Mouse (Mus musculus) lung, embryonic 15.5 days (tissue): Measurements from ENCODE around the gene Ggn. TPM values are rescaled to one million over a fixed set of nuclear protein-coding genes. Genes with fewer than 3 reads are reported as not detected.
"Not testable (repeated sequence)": the region's sequence is repeated elsewhere in the genome, so short reads cannot be mapped to it uniquely, and the experiment has no call there.

Experiments
- ATAC-seq: fragments of 200-750 bp; cut with Nextera tagmentation; 2 replicates; pipeline ENCODE4 v1.8.0; 2017; ENCODE audit warnings: moderate number of reproducible peaks, borderline replicate concordance; ENCODE audit not compliant: low FRiP score, low TSS enrichment; ENCODE audit errors: extremely low read depth
- H3K27ac ChIP-seq: fragments of 300-500 bp; sonication (generic); 2 replicates; pipeline ENCODE4 v1.5.1; 2015; ENCODE audit warnings: moderate library complexity, mild to moderate bottlenecking, inconsistent platforms
- H3K27me3 ChIP-seq: fragments of 300-500 bp; sonication (generic); 2 replicates; pipeline ENCODE4 v1.6.1; 2015; ENCODE audit warnings: inconsistent platforms
- H3K36me3 ChIP-seq: fragments of 300-500 bp; sonication (generic); 2 replicates; pipeline ENCODE4 v1.6.1; 2015; ENCODE audit warnings: inconsistent platforms
- H3K4me1 ChIP-seq: fragments of 300-500 bp; sonication (generic); 2 replicates; pipeline ENCODE4 v1.6.1; 2015; ENCODE audit warnings: inconsistent platforms
- H3K4me2 ChIP-seq: fragments of 300-500 bp; sonication (generic); 2 replicates; pipeline ENCODE4 v1.6.1; 2015; ENCODE audit warnings: inconsistent platforms, mild to moderate bottlenecking, moderate library complexity
- H3K4me3 ChIP-seq: fragments of 300-500 bp; sonication (generic); 2 replicates; pipeline ENCODE4 v1.5.1; 2015; ENCODE audit warnings: mild to moderate bottlenecking, inconsistent platforms
- H3K9ac ChIP-seq: fragments of 300-500 bp; sonication (generic); 2 replicates; pipeline ENCODE4 v1.6.1; 2015; ENCODE audit warnings: inconsistent platforms
- H3K9me3 ChIP-seq: fragments of 300-500 bp; sonication (generic); 2 replicates; pipeline ENCODE4 v1.6.1; 2016; ENCODE audit warnings: inconsistent platforms
- WGBS: fragments of 180-500 bp; shearing (Covaris S2); methylation state at CpG from one replicate; pipeline ENCODE4 v1.1.7; 2015; 5-methylcytosine and 5-hydroxymethylcytosine counted together
- polyA plus RNA-seq: library from polyadenylated mRNA; unstranded; fragments of >200 nt; fragmentation: Nextera tagmentation; extraction: Ambion mirVana; gene quantifications from 2 replicates; pipeline ENCODE4 v1.2.1, GENCODE M21; 2015

Gene Ggn
- polyA plus RNA-seq, 1 experiment from 2014 or later: 0.74 TPM

DNA sequence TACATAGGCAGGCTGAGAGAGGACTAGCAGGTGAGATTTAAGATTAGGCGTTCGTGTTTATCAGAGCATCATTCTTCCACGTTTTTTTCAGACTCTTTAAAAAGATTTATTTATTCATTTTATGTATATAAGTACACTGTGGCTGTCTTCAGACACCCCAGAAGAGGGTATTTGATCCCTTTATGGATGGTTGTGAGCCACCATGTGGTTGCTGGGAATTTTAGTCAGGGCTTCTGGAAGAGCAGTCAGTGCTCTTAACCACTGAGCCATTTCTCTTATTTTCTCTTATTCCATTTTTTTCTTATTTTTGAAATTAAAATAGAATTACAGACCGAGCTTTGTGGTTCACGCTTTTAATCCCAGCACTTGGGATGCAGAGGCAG, 10.8 kb downstream of the Ggn start:
- peaks cover 18% of the 10 kb centered on the region for H3K4me1 ChIP-seq
- H3K9me3 ChIP-seq: no peaks in the 10 kb centered on the region
- H3K4me3 ChIP-seq: peak overlapping the region; percentile 75
- 39% methylated on average over 5 of the region's 5 CpGs for WGBS
- peaks cover 14% of the 10 kb centered on the region for H3K36me3 ChIP-seq
- 0 out of 2 replicates have a peak overlapping the region, but pooled peaks have one; percentile 9 for H3K27ac ChIP-seq
- no peaks in the 10 kb centered on the region for H3K27me3 ChIP-seq
- no peak; the same call in 1 of the 2 replicates for ATAC-seq
- H3K9ac ChIP-seq: no peak overlapping the region
- H3K4me2 ChIP-seq: peak overlapping the region; percentile 50

DNA sequence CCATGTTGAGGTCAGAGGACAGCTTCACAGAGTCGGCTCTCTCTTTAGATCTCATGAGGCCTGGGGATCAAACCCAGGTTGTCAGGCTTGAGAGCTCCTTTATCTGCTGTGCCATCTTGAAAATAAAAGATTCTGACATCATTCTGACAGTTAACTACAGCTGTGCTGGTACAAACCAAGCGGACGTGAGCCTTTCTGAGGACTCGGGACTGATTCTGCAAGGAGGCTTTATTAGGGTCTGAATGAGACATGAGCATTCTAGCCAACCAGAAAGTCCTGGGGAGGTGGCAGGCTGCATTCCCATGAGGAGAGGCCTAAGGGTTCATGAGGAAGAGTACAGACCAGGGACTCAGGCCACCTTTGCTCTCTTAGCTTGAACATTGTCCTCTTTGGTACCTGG, 11.3 kb downstream of the Ggn start:
- ATAC-seq, H3K9me3 ChIP-seq, H3K36me3 ChIP-seq, H3K4me3 ChIP-seq, H3K9ac ChIP-seq, H3K27ac ChIP-seq, H3K27me3 ChIP-seq, H3K4me2 ChIP-seq: not testable (repeated sequence)
- 88% methylated on average over 4 of the region's 4 CpGs for whole genome bisulfite sequencing
- H3K4me1 ChIP-seq: peaks cover 18% of the 10 kb centered on the region

DNA sequence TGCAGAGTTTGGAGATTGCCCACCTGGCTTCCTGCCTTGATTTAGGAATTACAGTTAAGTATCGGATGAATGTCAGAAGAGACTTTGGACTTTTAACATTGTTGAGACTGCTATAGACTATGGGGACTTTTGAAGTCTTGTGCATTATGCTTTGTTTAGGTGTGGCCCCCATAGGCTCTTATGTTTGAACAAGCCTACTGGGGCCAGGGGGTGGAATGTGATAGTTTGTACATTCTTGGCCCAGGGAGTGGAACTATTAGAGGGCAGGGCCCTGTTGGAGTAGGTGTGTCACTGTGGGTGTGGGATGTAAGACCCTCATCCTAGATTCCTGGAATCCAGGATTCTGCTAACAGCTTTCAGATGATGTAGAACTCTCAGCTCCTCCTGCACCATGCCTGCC, 24.2 kb downstream of the Ggn start:
- not testable (repeated sequence) for H3K9me3 ChIP-seq, H3K9ac ChIP-seq, H3K4me3 ChIP-seq, ATAC-seq, H3K4me2 ChIP-seq, H3K4me1 ChIP-seq, H3K36me3 ChIP-seq, H3K27ac ChIP-seq, H3K27me3 ChIP-seq
- 89% methylated on average over 1 of the region's 1 CpGs for WGBS

DNA sequence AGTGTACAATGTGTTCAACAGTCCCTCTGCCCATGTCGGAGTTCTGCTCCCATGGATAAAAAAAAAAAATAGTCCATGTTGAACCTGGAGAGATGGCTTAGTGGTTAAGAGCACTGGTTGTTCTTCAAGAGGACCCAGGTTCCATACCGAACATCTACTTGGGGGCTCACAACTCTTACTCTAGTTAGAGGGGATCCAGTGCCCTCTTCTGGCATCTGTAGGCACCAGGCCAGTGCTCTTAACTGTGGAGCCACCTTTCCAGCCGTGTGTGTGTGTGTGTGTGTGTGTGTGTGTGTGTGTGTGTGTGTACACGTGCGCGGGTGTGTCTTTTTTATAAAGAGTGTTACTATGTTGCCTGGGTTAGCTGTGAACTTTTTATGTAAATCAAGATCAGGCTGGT, 32.6 kb downstream of the Ggn start:
- Histone ChIP-seq H3K27ac (no peak overlapping the region), H3K4me2 (no peak overlapping the region), H3K27me3 (no peaks in the 10 kb centered on the region), H3K9me3 (no peaks in the 10 kb centered on the region), H3K4me3 (no peak overlapping the region), H3K4me1 (no peaks in the 10 kb centered on the region), H3K36me3 (no peaks in the 10 kb centered on the region), H3K9ac (no peak overlapping the region)
- no peak for ATAC-seq
- WGBS: 69% methylated on average over 6 of the region's 6 CpGs

DNA sequence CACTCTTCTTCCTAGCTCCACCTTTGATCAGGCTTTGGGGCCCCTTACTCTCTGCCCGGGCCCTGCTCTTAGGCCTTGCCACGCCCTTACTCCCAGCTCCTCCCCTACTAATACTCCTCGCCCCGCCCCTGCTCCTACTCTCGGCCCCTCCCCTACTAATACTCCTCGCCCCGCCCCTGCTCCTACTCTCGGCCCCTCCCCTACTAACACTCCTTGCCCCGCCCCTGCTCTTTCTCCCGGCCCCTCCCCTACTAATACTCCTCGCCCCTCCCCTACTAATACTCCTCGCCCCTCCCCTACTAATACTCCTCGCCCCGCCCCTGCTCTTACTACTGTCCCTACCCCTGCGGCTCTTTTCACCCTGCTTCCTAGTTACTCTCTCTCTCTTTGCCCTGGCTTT, 41.0 kb downstream of the Ggn start:
- H3K4me1 ChIP-seq: peaks cover 15% of the 10 kb centered on the region
- H3K9ac ChIP-seq: peak overlapping the region; percentile 21; the same call in 1 of the 2 replicates
- peak overlapping the region; percentile 83 for H3K27ac ChIP-seq
- peak overlapping the region; percentile 43 for H3K4me3 ChIP-seq
- H3K9me3 ChIP-seq, H3K36me3 ChIP-seq, H3K27me3 ChIP-seq: not testable (repeated sequence)
- H3K4me2 ChIP-seq: peak overlapping the region; percentile 55
- WGBS: 15% methylated on average over 15 of the region's 15 CpGs
- ATAC-seq: peak; percentile 61; the same call in 1 of the 2 replicates

DNA sequence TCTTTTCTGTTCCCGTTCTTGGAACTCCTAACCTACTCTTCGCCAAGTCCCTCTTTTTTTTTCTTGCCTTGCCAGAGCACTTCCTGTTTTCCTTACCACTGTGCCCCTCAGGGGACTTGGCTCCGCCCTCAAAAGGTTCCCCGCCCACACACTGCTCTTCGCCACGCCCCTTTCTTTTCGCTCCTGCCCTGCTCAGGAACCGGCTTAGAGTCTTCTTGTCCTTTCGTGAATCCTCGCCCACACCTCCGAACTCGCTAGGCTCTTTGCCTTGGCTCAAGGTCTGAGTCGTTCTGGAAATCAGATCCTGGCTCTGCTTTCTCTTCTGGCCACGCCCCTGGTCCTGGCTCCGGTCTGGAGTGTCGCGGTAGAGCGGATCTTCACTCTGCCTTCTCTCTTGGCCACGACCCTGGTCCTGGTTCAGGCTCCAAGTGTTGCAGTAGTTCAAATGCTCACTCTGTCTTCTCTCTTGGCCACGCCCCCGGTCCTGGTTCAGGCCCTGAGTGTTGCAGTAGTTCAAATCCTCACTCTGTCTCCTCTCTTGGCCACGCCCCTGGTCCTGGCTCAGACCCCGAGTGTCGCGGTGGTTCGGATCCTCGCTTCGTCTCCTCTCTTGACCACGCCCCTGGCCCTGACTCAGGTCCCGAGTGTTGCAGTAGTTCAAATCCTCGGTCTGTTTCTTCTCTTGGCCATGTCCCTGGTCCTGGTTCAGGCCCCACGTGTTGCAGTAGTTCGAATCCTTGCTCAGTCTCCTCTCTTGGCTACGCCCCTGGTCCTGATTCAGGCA, 41.6 kb downstream of the Ggn start:
- peak; percentile 87 for ATAC-seq
- H3K9ac ChIP-seq: peak overlapping the region; percentile 21

DNA sequence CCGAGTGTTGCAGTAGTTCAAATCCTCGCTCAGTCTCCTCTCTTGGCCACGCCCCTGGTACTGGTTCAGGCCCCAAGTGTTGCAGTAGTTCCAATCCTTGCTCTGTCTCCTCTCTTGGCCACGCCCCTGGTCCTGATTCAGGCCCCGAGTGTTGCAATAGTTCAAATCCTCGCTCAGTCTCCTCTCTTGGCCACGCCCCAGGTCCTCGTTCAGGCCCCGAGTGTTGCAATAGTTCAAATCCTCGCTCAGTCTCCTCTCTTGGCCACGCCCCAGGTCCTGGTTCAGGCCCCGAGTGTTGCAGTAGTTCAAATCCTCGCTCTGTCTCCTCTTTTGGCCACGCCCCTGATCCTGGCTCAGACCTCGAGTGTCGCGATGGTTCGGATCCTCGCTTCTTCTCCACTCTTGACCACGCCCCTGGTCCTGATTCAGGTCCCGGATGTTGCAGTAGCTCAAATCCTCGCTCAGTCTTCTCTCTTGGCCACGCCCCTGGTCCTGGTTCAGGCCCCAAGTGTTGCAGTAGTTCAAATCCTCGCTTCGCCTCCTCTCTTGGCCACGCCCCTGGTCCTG, 42.3 kb downstream of the Ggn start:
- Histone ChIP-seq H3K9me3 (no peaks in the 10 kb centered on the region), H3K4me2 (peak overlapping the region; percentile 55), H3K36me3 (no peaks in the 10 kb centered on the region), H3K27ac (peak overlapping the region; percentile 83), H3K27me3 (no peaks in the 10 kb centered on the region), H3K4me1 (peaks cover 15% of the 10 kb centered on the region), H3K9ac (no peak overlapping the region), H3K4me3 (peak overlapping the region; percentile 43)
- ATAC-seq: no peak
- WGBS: 20% methylated on average over 26 of the region's 26 CpGs

More for the DNA sequence above, 41.6 kb downstream of the Ggn start:
- no peaks in the 10 kb centered on the region for H3K36me3 ChIP-seq
- WGBS: 5% methylated on average over 34 of the region's 34 CpGs
- no peaks in the 10 kb centered on the region for H3K9me3 ChIP-seq
- H3K4me3 ChIP-seq: peak overlapping the region; percentile 43
- peak overlapping the region; percentile 83 for H3K27ac ChIP-seq
- peaks cover 15% of the 10 kb centered on the region for H3K4me1 ChIP-seq
- no peaks in the 10 kb centered on the region for H3K27me3 ChIP-seq
- peak overlapping the region; percentile 55 for H3K4me2 ChIP-seq

DNA sequence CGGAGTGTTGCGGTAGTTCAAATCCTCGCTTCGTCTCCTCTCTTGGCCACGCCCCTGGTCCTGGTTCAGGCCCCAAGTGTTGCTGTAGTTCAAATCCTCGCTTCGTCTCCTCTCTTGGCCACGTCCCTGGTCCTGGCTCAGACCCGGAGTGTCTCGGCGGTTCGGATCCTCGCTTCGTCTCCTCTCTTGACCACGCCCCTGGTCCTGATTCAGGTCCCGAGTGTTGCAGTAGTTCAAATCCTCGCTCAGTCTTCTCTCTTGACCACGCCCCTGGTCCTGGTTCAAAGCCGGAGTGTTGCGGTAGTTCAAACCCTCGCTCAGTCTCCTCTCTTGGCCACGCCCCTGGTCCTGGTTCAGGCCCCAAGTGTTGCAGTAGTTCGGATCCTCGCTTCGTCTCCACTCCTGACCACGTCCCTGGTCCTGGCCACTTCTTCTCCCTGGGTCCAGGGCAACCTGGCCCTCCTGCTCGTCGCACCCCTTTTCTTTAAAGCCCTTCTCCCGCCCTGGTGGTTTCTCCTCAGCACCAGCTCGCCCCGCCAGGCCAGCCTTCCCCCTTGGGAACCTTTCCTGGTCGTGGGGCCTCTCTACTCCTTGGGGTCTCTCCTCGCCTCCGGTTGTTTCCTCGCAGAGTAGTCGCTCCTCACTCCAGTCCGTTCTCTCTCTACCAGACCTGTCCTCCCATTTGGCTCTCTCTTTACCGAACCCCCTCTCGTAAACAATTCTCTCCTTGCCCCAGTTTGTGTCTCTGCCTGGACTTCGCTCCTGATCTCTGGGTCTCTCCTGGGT, 43.0 kb downstream of the Ggn start:
- not testable (repeated sequence) for H3K4me3 ChIP-seq, H3K9ac ChIP-seq, H3K27me3 ChIP-seq, H3K27ac ChIP-seq, H3K36me3 ChIP-seq, ATAC-seq, H3K9me3 ChIP-seq
- peak overlapping the region; percentile 55 for H3K4me2 ChIP-seq
- H3K4me1 ChIP-seq: peaks cover 15% of the 10 kb centered on the region
- WGBS: 18% methylated on average over 40 of the region's 40 CpGs

DNA sequence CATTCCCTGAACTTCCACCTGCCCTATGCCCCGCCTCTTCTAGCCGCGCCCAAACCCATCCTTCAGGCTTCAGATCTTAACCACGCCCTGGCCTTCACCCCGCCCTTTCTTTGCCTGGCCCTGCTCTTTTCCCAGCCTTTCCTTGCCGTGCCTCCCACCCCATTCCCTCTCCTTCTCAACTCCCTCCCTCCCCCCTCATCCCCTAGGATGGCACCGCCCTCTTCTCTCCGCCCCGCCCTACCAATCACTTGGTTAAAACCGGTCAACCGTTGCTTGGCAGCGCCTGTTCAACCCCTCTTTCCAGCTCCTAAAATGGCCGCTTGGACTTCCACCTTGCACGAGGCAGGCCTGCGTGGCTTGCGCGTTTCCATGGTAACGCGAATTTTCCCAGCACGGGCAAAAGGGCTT, 43.7 kb downstream of the Ggn start, which contains the start of gene Catsperg1:
TSS of gene Catsperg1 (minus strand) at position 361 of the 408 bp plus-strand sequence.
- peak; percentile 44; the same call in 1 of the 2 replicates for ATAC-seq
- peak within 1 kb of the TSS; percentile 55 for H3K4me2 ChIP-seq
- peak within 1 kb of the TSS; percentile 67 for H3K27ac ChIP-seq
- peaks cover 15% of the 10 kb centered on the region for H3K4me1 ChIP-seq
- H3K27me3 ChIP-seq: no peaks in the 10 kb centered on the region
- no peaks in the 10 kb centered on the region for H3K36me3 ChIP-seq
- H3K9ac ChIP-seq: no peak within 1 kb of the TSS
- 4% methylated on average over 20 of the region's 20 CpGs for WGBS
- no peak within 1 kb of the TSS for H3K4me3 ChIP-seq
- no peaks in the 10 kb centered on the region for H3K9me3 ChIP-seq

DNA sequence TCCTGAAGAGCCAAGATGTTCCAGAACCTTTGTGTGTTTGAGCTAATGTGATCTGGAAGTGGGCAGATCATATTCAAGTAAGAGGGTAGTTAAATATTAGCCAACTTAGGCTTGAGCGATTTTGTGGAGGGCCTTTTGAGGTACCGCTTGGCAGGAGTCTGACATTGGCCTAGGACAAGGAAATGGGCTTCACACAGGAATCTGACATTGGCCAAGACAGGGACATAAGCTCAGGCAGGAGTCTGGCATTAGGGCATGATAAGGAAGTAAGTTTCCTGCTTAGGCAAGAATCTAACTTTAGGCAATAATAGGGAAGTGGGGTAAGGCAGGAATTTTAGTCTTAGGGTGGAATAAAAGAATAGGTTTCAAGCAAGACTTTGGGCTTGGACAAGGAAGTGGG, 44.2 kb downstream of the Ggn start:
- Histone ChIP-seq H3K27me3 (no peaks in the 10 kb centered on the region), H3K36me3 (no peaks in the 10 kb centered on the region), H3K4me1 (peaks cover 15% of the 10 kb centered on the region), H3K9me3 (no peaks in the 10 kb centered on the region; the same call in 1 of the 2 replicates), H3K27ac (peak overlapping the region; percentile 67), H3K9ac (no peak overlapping the region), H3K4me2 (no peak overlapping the region), H3K4me3 (no peak overlapping the region)
- WGBS: 40% methylated on average over 2 of the region's 2 CpGs
- no peak for ATAC-seq

DNA sequence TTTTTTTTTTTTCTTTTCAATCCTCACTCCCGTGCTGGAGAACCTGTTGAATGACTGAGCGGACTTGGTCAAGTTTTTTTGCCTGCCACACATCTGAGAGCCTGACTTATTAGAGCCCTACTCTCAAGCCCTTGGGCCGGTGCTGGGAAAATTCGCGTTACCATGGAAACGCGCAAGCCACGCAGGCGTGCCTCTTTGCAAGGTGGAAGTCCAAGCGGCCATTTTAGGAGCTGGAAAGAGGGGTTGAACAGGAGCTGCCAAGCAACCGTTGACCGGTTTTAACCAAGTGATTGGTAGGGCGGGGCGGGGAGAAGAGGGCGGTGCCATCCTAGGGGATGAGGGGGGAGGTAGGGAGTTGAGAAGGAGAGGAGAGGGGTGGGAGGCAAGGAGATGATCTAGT, 44.8 kb downstream of the Ggn start:
- no peak overlapping the region for H3K4me2 ChIP-seq
- H3K9me3 ChIP-seq: peaks cover 5% of the 10 kb centered on the region; the same call in 1 of the 2 replicates
- no peak overlapping the region for H3K4me3 ChIP-seq
- no peak for ATAC-seq
- WGBS: 42% methylated on average over 15 of the region's 15 CpGs
- H3K27me3 ChIP-seq: no peaks in the 10 kb centered on the region
- H3K9ac ChIP-seq: no peak overlapping the region
- no peaks in the 10 kb centered on the region for H3K36me3 ChIP-seq
- H3K4me1 ChIP-seq: peaks cover 15% of the 10 kb centered on the region
- H3K27ac ChIP-seq: peak overlapping the region; percentile 67
